Mouse (Mus musculus): ENCODE results near the gene Ephb2. TPM values are rescaled to one million over a fixed set of nuclear protein-coding genes. Genes with fewer than 3 reads are reported as not detected.
A peak's percentile ranks its signal among the peaks of the same experiment; 100 is the strongest.

The Ephb2 gene
- 2.6 and 4.2 TPM in 2 replicates for polyA plus RNA-seq (2016; fragmentation: Nextera tagmentation; extraction: Ambion mirVana)

- under 1% methylated on average over 88 of the region's 88 CpGs for WGBS
- H3K9me3 ChIP-seq: no peaks in the 10 kb centered on the region
- peaks cover 57% of the 10 kb centered on the region for H3K4me1 ChIP-seq
- H3K4me3 ChIP-seq: peak within 1 kb of the TSS; percentile 85
- peaks cover 93% of the 10 kb centered on the region for H3K27me3 ChIP-seq (ENCODE audit: insufficient read depth, poor library complexity, severe bottlenecking)
- no peak for DNase-seq (ENCODE audit: low spot score)
- no peaks in the 10 kb centered on the region for H3K36me3 ChIP-seq
- peak within 1 kb of the TSS; percentile 92 for H3K27ac ChIP-seq
These were observed at the start of gene Ephb2 for GRCm38 (mm10) chr4:136835621-136836386. Ephb2 (minus strand) TSS chr4:136835988.

GRCm38 (mm10) chr4:136878601-136879000 lies 42.8 kb upstream of the Ephb2 start:
- peaks cover 55% of the 10 kb centered on the region for H3K27me3 ChIP-seq (ENCODE audit: insufficient read depth, poor library complexity, severe bottlenecking)
- no peak for DNase-seq (ENCODE audit: low spot score)
- H3K27ac ChIP-seq: no peak overlapping the region
- WGBS: 17% methylated on average over 5 of the region's 5 CpGs
- no peaks in the 10 kb centered on the region for H3K36me3 ChIP-seq
- H3K4me1 ChIP-seq: no peaks in the 10 kb centered on the region
- H3K9me3 ChIP-seq: no peaks in the 10 kb centered on the region
- no peak overlapping the region for H3K4me3 ChIP-seq

DNA sequence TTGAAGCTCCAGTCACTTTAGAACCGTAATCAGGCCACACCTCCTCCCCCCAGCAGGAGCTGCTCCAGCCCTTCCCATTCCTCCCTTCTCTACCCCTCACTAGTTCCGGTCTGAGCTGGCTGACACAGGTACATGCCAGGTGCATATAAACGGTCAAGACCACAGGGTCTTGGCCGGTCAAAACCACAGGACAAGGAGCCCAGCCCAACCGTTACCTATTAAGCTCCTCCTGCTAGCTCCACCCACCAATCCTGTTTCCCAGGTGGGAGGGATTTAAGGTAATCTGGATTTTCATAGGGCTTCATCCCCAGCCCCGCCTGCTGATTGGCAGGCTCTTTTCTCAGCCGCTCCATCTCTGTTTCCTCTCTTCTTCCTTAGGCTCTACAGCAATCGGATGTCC lies 42.4 kb upstream of the Ephb2 start:
- no peak overlapping the region for H3K27ac ChIP-seq
- H3K4me1 ChIP-seq: no peaks in the 10 kb centered on the region
- no peak for DNase-seq (ENCODE audit: low spot score)
- H3K27me3 ChIP-seq (ENCODE audit: insufficient read depth, poor library complexity, severe bottlenecking): peaks cover 59% of the 10 kb centered on the region
- H3K36me3 ChIP-seq: no peaks in the 10 kb centered on the region
- H3K9me3 ChIP-seq: no peaks in the 10 kb centered on the region
- no peak overlapping the region for H3K4me3 ChIP-seq
- 37% methylated on average over 8 of the region's 8 CpGs for WGBS

GRCm38 (mm10) chr4:136876971-136877370 lies 41.2 kb upstream of the Ephb2 start:
- no peaks in the 10 kb centered on the region for H3K4me1 ChIP-seq
- WGBS: 26% methylated on average over 7 of the region's 7 CpGs
- H3K36me3 ChIP-seq: no peaks in the 10 kb centered on the region
- H3K9me3 ChIP-seq: no peaks in the 10 kb centered on the region
- H3K27me3 ChIP-seq (ENCODE audit: insufficient read depth, poor library complexity, severe bottlenecking): peaks cover 64% of the 10 kb centered on the region
- no peak overlapping the region for H3K27ac ChIP-seq
- no peak overlapping the region for H3K4me3 ChIP-seq
- DNase-seq (ENCODE audit: low spot score): no peak

DNA sequence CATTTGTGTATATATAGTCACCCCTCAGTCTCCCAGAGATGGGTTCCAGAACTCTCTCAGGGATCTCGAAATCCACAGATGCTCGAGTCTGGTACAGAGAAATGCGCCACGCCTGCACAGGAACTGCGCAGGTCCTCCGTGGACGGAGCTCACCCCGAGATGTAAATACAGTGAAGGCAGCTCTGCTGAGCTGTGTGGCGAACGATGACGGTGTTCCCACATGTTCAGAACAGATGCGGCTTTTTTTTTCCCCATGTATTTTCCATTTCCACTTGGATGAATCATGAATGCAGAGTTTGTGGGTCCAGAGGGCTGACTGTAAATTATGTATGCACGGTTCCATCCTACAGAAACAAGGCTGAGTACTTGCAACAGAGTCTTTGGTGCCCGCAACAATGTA lies 39.2 kb upstream of the Ephb2 start:
- H3K9me3 ChIP-seq: no peaks in the 10 kb centered on the region

GRCm38 (mm10) chr4:136868371-136868770 lies 32.6 kb upstream of the Ephb2 start:
- Histone ChIP-seq H3K27ac (no peak overlapping the region), H3K36me3 (no peaks in the 10 kb centered on the region), H3K9me3 (no peaks in the 10 kb centered on the region), H3K4me3 (no peak overlapping the region), H3K4me1 (peaks cover 22% of the 10 kb centered on the region), H3K27me3 (ENCODE audit: insufficient read depth, poor library complexity, severe bottlenecking) (peaks cover 82% of the 10 kb centered on the region)
- DNase-seq (ENCODE audit: low spot score): no peak
- 83% methylated on average over 6 of the region's 6 CpGs for WGBS

More for the DNA sequence above, 39.2 kb upstream of the Ephb2 start:
- Histone ChIP-seq H3K27me3 (ENCODE audit: insufficient read depth, poor library complexity, severe bottlenecking) (peaks cover 55% of the 10 kb centered on the region), H3K36me3 (no peaks in the 10 kb centered on the region), H3K4me3 (no peak overlapping the region), H3K4me1 (0 out of 2 replicates have a peak, but pooled peaks cover under 1% of the 10 kb centered on the region), H3K27ac (no peak overlapping the region)
- 83% methylated on average over 14 of the region's 14 CpGs for WGBS
- DNase-seq (ENCODE audit: low spot score): no peak

DNA sequence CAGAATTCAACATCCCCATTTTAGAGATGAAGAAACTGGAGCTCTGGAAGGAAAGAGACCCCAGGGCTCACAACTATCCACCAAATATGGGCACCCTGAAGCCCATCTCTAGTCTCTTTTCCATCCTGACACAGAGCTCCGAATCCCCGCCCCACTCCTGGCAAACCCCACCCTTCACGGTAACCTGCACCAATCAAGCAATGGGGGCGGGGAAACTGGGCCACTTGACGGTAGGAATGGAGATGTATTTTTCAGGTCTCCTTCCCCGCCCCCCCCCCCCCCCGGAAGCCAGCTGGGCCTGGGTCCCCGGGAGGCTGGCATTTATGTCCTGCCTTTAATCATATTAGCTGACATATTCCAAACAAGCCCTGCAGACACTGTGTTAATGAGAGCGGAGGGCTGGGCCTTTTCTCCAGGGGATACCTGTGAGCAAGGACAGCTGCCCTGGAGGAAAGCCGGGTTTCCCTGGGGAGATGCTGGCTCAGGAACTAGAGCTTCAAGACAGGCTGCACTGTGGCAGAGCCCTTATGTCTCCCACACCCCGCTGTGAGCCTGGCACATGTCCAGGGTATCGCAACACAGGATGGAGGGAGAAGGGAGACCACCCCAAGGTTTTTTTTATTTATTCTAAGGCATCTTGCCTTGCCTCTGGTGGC lies 32.0 kb upstream of the Ephb2 start:
- Histone ChIP-seq H3K4me1 (peaks cover 28% of the 10 kb centered on the region), H3K27ac (no peak overlapping the region), H3K27me3 (ENCODE audit: insufficient read depth, poor library complexity, severe bottlenecking) (peaks cover 82% of the 10 kb centered on the region), H3K36me3 (no peaks in the 10 kb centered on the region), H3K4me3 (no peak overlapping the region), H3K9me3 (no peaks in the 10 kb centered on the region)
- DNase-seq (ENCODE audit: low spot score): no peak
- WGBS: 13% methylated on average over 12 of the region's 12 CpGs

DNA sequence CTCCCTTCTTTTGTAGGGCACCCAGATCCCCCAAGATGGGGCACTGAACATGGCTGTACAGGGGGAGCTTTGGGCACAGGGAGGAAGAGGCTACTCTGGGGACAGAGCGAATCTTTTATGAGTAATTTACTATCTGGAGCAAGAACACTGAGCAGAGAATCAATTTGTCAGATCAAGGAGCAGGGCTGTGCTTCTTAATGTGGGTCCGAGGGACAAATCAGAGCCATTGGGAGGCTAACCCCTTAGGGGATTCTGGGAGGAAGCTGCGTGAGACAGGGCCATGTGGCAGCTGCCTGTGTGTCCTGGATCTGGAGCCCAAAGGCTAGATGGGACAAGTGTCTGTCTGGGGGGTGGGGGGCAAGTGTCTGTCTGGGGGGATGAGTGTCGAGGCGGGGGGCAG lies 29.7 kb upstream of the Ephb2 start:
- Histone ChIP-seq H3K27ac (no peak overlapping the region), H3K4me3 (no peak overlapping the region), H3K9me3 (no peaks in the 10 kb centered on the region), H3K27me3 (ENCODE audit: insufficient read depth, poor library complexity, severe bottlenecking) (peaks cover 99% of the 10 kb centered on the region), H3K36me3 (no peaks in the 10 kb centered on the region), H3K4me1 (peaks cover 43% of the 10 kb centered on the region)
- DNase-seq (ENCODE audit: low spot score): no peak
- WGBS: 67% methylated on average over 5 of the region's 5 CpGs

DNA sequence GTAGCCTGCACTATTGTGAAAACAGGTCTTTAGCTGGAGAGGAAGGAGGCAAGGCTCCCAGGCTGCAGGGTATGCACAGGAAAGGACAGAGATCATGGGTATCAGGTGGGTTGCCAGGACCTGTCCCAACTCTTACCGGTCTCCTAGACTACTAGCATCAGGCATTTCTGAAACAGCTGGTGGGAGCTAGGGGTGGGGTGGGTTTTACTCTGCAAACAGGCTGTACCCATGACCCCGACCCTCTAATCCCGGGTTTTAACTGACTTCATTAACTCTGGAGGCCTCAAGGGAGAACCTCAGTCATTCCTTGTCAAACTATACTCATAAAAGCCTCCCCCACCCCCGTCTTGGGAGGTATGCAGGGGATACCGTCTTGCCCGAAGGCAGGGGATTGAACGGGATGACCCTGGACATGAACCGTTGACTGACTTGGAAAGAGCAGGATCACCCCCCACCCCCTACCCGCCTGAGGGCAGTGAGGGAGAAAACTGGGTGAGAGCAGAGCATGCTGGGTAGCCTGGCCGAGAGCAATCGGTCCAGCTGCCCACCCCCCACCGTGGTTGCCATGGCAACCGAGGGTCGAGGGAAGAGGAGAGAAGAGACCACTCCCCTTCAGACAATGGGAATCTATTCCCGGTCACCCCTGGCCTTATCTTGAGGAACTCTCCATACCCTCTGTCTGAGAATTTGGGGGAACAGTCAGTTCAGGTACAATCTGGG lies 29.1 kb upstream of the Ephb2 start:
- no peaks in the 10 kb centered on the region for H3K36me3 ChIP-seq
- no peaks in the 10 kb centered on the region for H3K9me3 ChIP-seq
- H3K27ac ChIP-seq: no peak overlapping the region
- DNase-seq (ENCODE audit: low spot score): no peak
- H3K4me1 ChIP-seq: peaks cover 42% of the 10 kb centered on the region
- 18% methylated on average over 15 of the region's 15 CpGs for WGBS
- H3K4me3 ChIP-seq: no peak overlapping the region
- H3K27me3 ChIP-seq (ENCODE audit: insufficient read depth, poor library complexity, severe bottlenecking): peaks cover 97% of the 10 kb centered on the region

DNA sequence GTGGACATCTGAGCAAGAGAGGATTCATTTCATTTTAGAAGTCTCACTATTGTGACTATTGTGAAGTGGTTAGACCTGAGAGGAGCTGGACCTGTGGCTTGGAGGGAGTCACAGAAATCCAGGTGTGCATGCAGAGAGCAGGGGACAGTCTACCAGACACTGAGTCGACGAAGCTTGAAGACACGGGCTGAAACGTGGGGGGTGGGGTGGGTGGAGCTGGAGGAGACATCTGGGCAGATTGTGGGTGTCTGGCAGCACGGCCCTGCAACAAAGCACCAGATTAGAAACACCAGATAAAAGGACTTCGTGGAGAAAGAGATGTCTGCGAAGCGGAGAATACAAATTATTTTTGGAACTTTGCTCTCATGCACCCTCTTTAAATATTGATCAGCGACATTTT lies 27.7 kb upstream of the Ephb2 start:
- Histone ChIP-seq H3K27ac (no peak overlapping the region), H3K27me3 (ENCODE audit: insufficient read depth, poor library complexity, severe bottlenecking) (peaks cover 97% of the 10 kb centered on the region), H3K4me3 (no peak overlapping the region), H3K36me3 (no peaks in the 10 kb centered on the region), H3K9me3 (no peaks in the 10 kb centered on the region), H3K4me1 (peaks cover 40% of the 10 kb centered on the region)
- 22% methylated on average over 9 of the region's 9 CpGs for WGBS
- no peak for DNase-seq (ENCODE audit: low spot score)

DNA sequence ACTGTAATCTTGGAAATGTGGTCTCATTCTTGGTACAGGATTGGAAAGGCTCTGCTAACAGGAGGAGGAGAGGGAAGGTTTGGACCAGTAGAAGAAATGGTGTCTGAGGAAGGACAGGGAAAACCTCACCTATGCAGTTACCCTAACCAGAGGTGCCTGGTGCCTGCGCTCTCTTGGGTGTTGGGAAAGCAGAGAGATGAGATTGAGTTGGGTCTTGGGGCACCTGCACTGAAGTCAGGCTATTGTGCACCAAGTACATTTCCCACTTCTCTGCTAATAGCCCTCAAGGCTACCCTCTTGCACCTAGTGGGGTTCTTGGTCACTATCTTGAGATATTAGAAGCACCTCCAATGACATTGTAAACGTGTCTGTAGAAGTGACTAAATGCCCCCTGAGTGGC lies 26.6 kb upstream of the Ephb2 start:
- no peak for DNase-seq (ENCODE audit: low spot score)
- Histone ChIP-seq H3K27ac (no peak overlapping the region), H3K36me3 (no peaks in the 10 kb centered on the region), H3K4me1 (peaks cover 35% of the 10 kb centered on the region), H3K4me3 (no peak overlapping the region), H3K27me3 (ENCODE audit: insufficient read depth, poor library complexity, severe bottlenecking) (peaks cover 97% of the 10 kb centered on the region), H3K9me3 (no peaks in the 10 kb centered on the region)
- 44% methylated on average over 2 of the region's 2 CpGs for WGBS

DNA sequence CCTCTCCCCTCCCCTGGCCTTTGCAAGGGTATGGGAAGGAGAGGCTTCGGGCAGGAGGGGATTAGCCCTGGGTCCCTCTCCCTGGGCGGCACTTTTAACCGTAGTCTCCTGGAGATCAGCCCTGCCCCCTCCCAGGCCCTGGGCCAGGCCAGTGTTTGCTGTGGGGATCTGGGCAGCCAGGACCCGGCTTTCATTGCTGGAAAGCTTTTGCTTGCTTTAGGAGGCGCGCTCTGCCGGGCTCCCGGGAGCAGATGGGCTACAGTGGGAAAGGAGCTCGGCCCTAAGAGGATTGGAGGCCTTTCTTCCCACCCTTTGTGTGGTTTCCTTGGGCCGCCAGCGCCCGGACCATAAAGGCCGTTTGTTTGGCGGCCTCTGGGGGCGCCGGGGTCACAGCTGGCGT lies 26.0 kb upstream of the Ephb2 start:
- peak overlapping the region; percentile 12 for H3K4me3 ChIP-seq
- peaks cover 97% of the 10 kb centered on the region for H3K27me3 ChIP-seq (ENCODE audit: insufficient read depth, poor library complexity, severe bottlenecking)
- no peaks in the 10 kb centered on the region for H3K9me3 ChIP-seq
- no peak overlapping the region; the same call in 1 of the 2 replicates for H3K27ac ChIP-seq
- no peak for DNase-seq (ENCODE audit: low spot score)
- no peaks in the 10 kb centered on the region for H3K36me3 ChIP-seq
- peaks cover 35% of the 10 kb centered on the region for H3K4me1 ChIP-seq
- 6% methylated on average over 17 of the region's 17 CpGs for WGBS

DNA sequence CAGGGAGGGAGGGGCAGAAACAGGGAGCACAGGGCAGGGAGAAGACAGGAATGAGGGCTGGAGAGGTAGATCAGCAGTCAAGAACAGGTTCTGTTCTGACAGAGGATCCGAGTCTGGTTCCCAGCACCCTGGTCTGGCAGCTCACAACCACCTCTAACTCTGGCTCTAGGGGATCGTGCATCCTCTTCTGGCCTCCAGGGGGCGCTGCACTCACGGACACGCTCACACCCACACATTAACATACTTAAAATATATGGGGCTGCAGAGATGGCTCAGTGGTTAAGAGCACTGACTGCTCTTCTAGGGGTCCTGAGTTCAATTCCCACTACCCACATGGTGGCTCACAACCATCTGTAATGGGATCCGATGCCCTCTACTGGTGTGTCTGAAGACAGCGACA lies 24.2 kb upstream of the Ephb2 start:
- DNase-seq (ENCODE audit: low spot score): no peak
- H3K4me1 ChIP-seq: peaks cover 31% of the 10 kb centered on the region
- H3K27ac ChIP-seq: no peak overlapping the region
- no peak overlapping the region for H3K4me3 ChIP-seq
- no peaks in the 10 kb centered on the region for H3K9me3 ChIP-seq
- H3K36me3 ChIP-seq: no peaks in the 10 kb centered on the region
- peaks cover 96% of the 10 kb centered on the region for H3K27me3 ChIP-seq (ENCODE audit: insufficient read depth, poor library complexity, severe bottlenecking)
- WGBS: 81% methylated on average over 7 of the region's 7 CpGs

All from heart, embryonic 10.5 days (tissue).